Mouse (Mus musculus) ES-Bruce4 (cell line): ENCODE results near the gene Gnptab.

ENCODE experiments used
- CTCF ChIP-seq: IDR thresholded peaks from one replicate; pipeline ENCODE4 v1.8.1; 2011; ENCODE audit warnings: low read depth, low read length
- EP300 ChIP-seq: IDR thresholded peaks from 2 replicates; pipeline ENCODE4 v1.6.1; 2011; ENCODE audit warnings: low read depth, low read length; ENCODE audit not compliant: insufficient read depth
- POLR2A ChIP-seq: IDR thresholded peaks from one replicate; pipeline ENCODE4 v1.8.1; 2011; ENCODE audit warnings: low read length; ENCODE audit not compliant: insufficient read depth

DNA sequence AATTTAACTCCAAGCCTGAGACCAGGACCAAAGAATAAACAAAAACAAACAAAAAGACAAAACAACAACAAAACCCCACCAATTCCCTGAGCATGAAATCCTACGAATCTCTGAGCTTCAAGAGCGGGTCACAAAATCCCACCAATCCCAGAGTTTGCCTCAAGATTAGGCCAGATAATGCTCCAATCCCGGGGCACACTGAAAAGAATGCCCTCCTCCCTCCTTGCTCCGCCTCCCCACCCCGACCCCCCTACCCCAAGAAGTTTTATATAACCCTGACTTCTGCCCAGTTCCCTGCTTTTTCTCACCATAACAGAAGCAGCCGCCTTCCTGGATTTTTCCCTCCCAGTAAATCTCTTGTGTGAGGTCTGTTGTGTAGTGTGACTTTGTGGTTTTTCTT, 78.9 kb downstream of the Gnptab start:
- no peak for TF ChIP-seq CTCF
- no peak for TF ChIP-seq POLR2A
- TF ChIP-seq EP300: no peak
